Mouse (Mus musculus) heart, embryonic 11.5 days (tissue): ENCODE measurements around the gene Cd96. TPM values are rescaled to one million over a fixed set of nuclear protein-coding genes. Genes with fewer than 3 reads are reported as not detected.

Experiments
- ATAC-seq: fragments of 200-750 bp; cut with Nextera tagmentation; replicated peaks from 2 replicates; pipeline ENCODE4 v1.8.0; 2017; ENCODE audit warnings: moderate library complexity; ENCODE audit not compliant: insufficient number of reproducible peaks, low FRiP score, low TSS enrichment
- H3K27ac ChIP-seq: fragments of 300-500 bp; sonication (generic); 2 replicates; pipeline ENCODE4 v1.5.1; 2014; ENCODE audit warnings: mild to moderate bottlenecking, low read depth, low read length
- H3K27me3 ChIP-seq: fragments of 300-500 bp; sonication (generic); 2 replicates; pipeline ENCODE4 v1.6.1; 2014; ENCODE audit warnings: mild to moderate bottlenecking, low read length, mixed read lengths; ENCODE audit not compliant: control insufficient read depth, insufficient read depth
- H3K36me3 ChIP-seq: fragments of 300-500 bp; sonication (generic); 2 replicates; pipeline ENCODE4 v1.6.1; 2014; ENCODE audit warnings: mild to moderate bottlenecking, low read length, moderate library complexity, mixed read lengths; ENCODE audit not compliant: control insufficient read depth, insufficient read depth
- H3K4me1 ChIP-seq: fragments of 300-500 bp; sonication (generic); 2 replicates; pipeline ENCODE4 v1.6.1; 2014; ENCODE audit warnings: low read length; ENCODE audit not compliant: control insufficient read depth, insufficient read depth
- H3K4me2 ChIP-seq: fragments of 300-500 bp; sonication (generic); 2 replicates; pipeline ENCODE4 v1.6.1; 2014; ENCODE audit warnings: mild to moderate bottlenecking, moderate library complexity
- H3K4me3 ChIP-seq: fragments of 300-500 bp; sonication (generic); 2 replicates; pipeline ENCODE4 v1.5.1; 2014; ENCODE audit warnings: low read depth, low read length
- H3K9ac ChIP-seq: fragments of 300-500 bp; sonication (generic); 2 replicates; pipeline ENCODE4 v1.6.1; 2014; ENCODE audit warnings: mild to moderate bottlenecking, low read depth, low read length, moderate library complexity
- H3K9me3 ChIP-seq: fragments of 300-500 bp; sonication (generic); replicated peaks from 2 replicates; pipeline ENCODE4 v1.6.1; 2016; ENCODE audit warnings: low read length; ENCODE audit not compliant: control insufficient read depth
- WGBS: fragments of 180-500 bp; shearing (Covaris S2); extraction: QIAGEN DNeasy Blood & Tissue Kit; methylation state at CpG from one replicate; pipeline ENCODE4 v1.1.7; 2014; ENCODE audit not compliant: insufficient replicate concordance; 5-methylcytosine and 5-hydroxymethylcytosine counted together
- polyA plus RNA-seq: library from polyadenylated mRNA; unstranded; fragments of >200 nt; fragmentation: Nextera tagmentation; extraction: Ambion mirVana; gene quantifications from 2 replicates; pipeline ENCODE4 v1.2.1, GENCODE M21; 2014

Gene Cd96
- polyA plus RNA-seq, 1 experiment from 2014 or later: not detected

DNA sequence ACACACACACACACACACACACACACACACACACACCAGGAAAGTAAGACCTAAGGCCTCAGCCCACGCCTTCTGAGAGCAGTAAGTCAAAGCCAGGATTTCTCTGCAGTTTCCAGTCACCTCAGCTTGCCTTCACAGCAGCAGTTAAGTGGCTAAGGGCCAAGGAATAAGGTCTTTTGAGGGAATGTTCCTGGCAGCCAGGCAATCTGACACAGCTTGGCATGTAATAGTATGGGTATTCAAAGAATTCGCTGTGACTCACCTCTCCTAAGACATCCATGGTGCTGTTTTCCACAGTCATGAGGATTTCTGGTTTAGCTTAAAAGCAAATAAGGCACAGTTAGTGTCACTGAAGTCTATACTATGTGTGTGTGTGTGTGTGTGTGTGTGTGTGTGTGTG, 25.6 kb downstream of the Cd96 start:
- WGBS: 63% methylated on average over 2 of the region's 2 CpGs
- Histone ChIP-seq H3K27ac (no peak overlapping the region), H3K4me3 (no peak overlapping the region), H3K4me1 (no peaks in the 10 kb centered on the region), H3K9me3 (no peaks in the 10 kb centered on the region), H3K27me3 (no peaks in the 10 kb centered on the region), H3K36me3 (no peaks in the 10 kb centered on the region), H3K4me2 (no peak overlapping the region), H3K9ac (no peak overlapping the region)
- ATAC-seq: no peak

DNA sequence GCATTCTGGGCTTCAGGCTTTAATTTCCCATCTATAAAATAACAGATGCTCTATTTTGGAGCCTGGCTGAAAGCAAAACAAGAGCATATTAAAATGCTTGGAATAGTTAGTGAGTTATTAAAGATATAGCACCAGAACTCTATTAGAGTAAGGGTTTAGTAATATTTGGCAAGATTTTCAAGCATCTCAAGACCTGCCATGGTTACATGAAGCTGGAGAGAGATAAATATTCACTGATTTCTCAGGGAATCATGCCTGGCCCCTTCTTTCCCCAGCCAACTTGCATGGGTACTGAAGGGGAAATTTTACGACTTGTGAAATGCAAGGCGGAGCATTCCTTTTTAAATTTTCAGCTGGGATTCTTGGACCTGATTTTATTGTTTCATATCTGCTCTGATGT, 27.1 kb downstream of the Cd96 start:
- ATAC-seq: no peak
- Histone ChIP-seq H3K4me2 (no peak overlapping the region), H3K27me3 (no peaks in the 10 kb centered on the region), H3K9me3 (no peaks in the 10 kb centered on the region), H3K36me3 (no peaks in the 10 kb centered on the region), H3K4me3 (no peak overlapping the region), H3K27ac (no peak overlapping the region), H3K9ac (no peak overlapping the region), H3K4me1 (no peaks in the 10 kb centered on the region)
- WGBS: 92% methylated on average over 2 of the region's 2 CpGs

DNA sequence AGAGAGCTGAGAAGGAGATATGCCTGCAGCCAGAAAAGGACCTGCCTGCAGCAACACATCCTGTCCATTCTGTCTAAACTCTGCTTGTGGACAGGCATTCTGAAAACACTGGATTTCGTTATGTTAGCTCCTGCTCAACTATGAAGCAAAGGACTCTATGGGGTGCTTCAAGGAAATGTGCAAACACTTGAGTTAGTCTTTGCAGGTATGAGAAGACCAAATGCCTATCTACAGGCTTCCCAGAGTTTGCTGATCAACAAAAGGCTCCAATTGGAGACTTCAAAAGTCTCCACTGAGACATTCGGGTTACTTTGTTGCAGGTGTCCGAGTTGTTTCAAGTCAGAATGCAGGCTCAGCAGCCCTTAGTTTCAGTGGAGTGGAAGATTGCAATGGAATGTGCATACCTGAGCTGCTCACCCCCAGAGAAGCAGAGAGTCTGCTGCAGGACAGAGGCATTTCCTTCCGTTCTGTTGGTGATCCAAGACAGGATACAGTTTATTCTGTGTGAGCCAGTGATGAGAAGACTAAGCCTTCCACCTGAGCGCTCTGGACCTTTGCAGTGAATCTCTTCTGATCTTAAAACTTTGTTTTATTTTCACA, 33.1 kb downstream of the Cd96 start:
- 60% methylated on average over 5 of the region's 5 CpGs for WGBS
- ATAC-seq: no peak

DNA sequence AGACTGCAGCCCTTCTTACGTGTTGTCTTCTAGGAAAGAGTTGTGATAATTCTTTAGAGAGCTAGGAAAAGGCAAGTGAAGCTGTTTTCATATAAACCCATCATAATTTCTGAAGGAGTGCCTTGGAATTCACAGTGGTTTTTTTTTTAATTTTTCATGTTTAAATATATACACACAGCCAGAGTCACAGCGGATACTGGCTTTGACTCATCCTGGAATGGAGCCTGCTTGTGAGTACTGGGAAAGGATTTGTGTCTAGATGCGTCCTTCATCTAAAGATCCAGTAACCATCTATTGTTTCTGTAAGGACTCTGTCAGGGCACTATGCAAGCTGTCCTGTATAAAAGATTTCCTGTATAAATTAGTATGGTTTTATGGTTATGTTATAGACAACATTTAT, 52.1 kb downstream of the Cd96 start:
- Histone ChIP-seq H3K4me2 (no peak overlapping the region), H3K27me3 (no peaks in the 10 kb centered on the region), H3K4me3 (no peak overlapping the region), H3K4me1 (no peaks in the 10 kb centered on the region), H3K9me3 (no peaks in the 10 kb centered on the region), H3K36me3 (no peaks in the 10 kb centered on the region), H3K9ac (no peak overlapping the region), H3K27ac (no peak overlapping the region)
- 82% methylated on average over 3 of the region's 3 CpGs for WGBS
- no peak for ATAC-seq

More for the DNA sequence above, 33.1 kb downstream of the Cd96 start:
- Histone ChIP-seq H3K4me1 (no peaks in the 10 kb centered on the region), H3K9me3 (no peaks in the 10 kb centered on the region), H3K4me2 (no peak overlapping the region), H3K27me3 (no peaks in the 10 kb centered on the region), H3K36me3 (no peaks in the 10 kb centered on the region), H3K4me3 (no peak overlapping the region), H3K27ac (no peak overlapping the region), H3K9ac (no peak overlapping the region)

- H3K27ac ChIP-seq: no peak overlapping the region
- H3K4me2 ChIP-seq: no peak overlapping the region
- no peaks in the 10 kb centered on the region for H3K36me3 ChIP-seq
- no peak overlapping the region for H3K4me3 ChIP-seq
- WGBS: 88% methylated on average over 5 of the region's 5 CpGs
- H3K4me1 ChIP-seq: no peaks in the 10 kb centered on the region
- H3K9me3 ChIP-seq: no peaks in the 10 kb centered on the region
- no peak for ATAC-seq
- no peaks in the 10 kb centered on the region for H3K27me3 ChIP-seq
- H3K9ac ChIP-seq: no peak overlapping the region
These were observed 56.8 kb downstream of the Cd96 start for GRCm38 (mm10) chr16:46063278-46063677.

DNA sequence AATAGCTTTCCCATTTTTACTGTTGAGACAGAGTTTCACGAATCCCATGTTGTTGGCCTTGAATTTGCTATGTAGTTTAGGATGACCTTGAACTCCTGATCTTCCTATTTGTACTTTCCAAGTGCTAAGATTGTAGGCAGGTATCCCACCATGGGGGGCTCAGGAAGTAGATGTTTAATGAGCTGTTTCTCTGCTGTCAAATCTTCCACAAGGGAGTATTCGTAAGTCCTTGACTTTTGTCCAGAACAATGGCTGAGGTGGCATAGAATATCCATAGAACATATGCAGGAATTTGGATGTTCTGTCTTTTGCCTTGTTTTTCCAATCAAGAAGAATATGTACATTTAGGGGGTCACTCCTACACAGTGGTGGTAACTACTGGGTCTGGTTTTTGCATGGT, 73.1 kb downstream of the Cd96 start:
- WGBS: 73% methylated on average over 2 of the region's 2 CpGs
- Histone ChIP-seq H3K27ac (no peak overlapping the region), H3K27me3 (no peaks in the 10 kb centered on the region), H3K4me3 (no peak overlapping the region), H3K4me2 (no peak overlapping the region), H3K9ac (no peak overlapping the region), H3K4me1 (no peaks in the 10 kb centered on the region), H3K9me3 (no peaks in the 10 kb centered on the region), H3K36me3 (no peaks in the 10 kb centered on the region)
- no peak for ATAC-seq

GRCm38 (mm10) chr16:46036261-46036660, 83.8 kb downstream of the Cd96 start:
- no peaks in the 10 kb centered on the region for H3K27me3 ChIP-seq
- H3K36me3 ChIP-seq: no peaks in the 10 kb centered on the region
- no peak for ATAC-seq
- no peak overlapping the region for H3K4me2 ChIP-seq
- 51% methylated on average over 2 of the region's 2 CpGs for WGBS
- H3K9ac ChIP-seq: no peak overlapping the region
- H3K4me1 ChIP-seq: no peaks in the 10 kb centered on the region
- no peaks in the 10 kb centered on the region for H3K9me3 ChIP-seq
- H3K27ac ChIP-seq: no peak overlapping the region
- no peak overlapping the region for H3K4me3 ChIP-seq

GRCm38 (mm10) chr16:46033896-46034295, 86.2 kb downstream of the Cd96 start:
- H3K27ac ChIP-seq: no peak overlapping the region
- no peaks in the 10 kb centered on the region for H3K9me3 ChIP-seq
- H3K9ac ChIP-seq: no peak overlapping the region
- H3K4me3 ChIP-seq: no peak overlapping the region
- no peaks in the 10 kb centered on the region for H3K36me3 ChIP-seq
- ATAC-seq: no peak
- 72% methylated on average over 9 of the region's 9 CpGs for WGBS
- H3K27me3 ChIP-seq: no peaks in the 10 kb centered on the region
- no peak overlapping the region for H3K4me2 ChIP-seq
- H3K4me1 ChIP-seq: no peaks in the 10 kb centered on the region

GRCm38 (mm10) chr16:46022958-46023491, 97.0 kb downstream of the Cd96 start:
- no peaks in the 10 kb centered on the region for H3K4me1 ChIP-seq
- H3K36me3 ChIP-seq: no peaks in the 10 kb centered on the region
- H3K9ac ChIP-seq: no peak overlapping the region
- no peak overlapping the region for H3K4me2 ChIP-seq
- ATAC-seq: no peak
- H3K4me3 ChIP-seq: no peak overlapping the region
- H3K9me3 ChIP-seq: no peaks in the 10 kb centered on the region
- H3K27me3 ChIP-seq: no peaks in the 10 kb centered on the region
- WGBS: 69% methylated on average over 5 of the region's 5 CpGs
- H3K27ac ChIP-seq: no peak overlapping the region
